Mouse (Mus musculus): Measurements from ENCODE around the gene Tmbim4. TPM values are rescaled to one million over a fixed set of nuclear protein-coding genes. Genes with fewer than 3 reads are reported as not detected.

Tmbim4 gene
- polyA plus RNA-seq, 1 experiment from 2014 or later = 107 TPM

DNA sequence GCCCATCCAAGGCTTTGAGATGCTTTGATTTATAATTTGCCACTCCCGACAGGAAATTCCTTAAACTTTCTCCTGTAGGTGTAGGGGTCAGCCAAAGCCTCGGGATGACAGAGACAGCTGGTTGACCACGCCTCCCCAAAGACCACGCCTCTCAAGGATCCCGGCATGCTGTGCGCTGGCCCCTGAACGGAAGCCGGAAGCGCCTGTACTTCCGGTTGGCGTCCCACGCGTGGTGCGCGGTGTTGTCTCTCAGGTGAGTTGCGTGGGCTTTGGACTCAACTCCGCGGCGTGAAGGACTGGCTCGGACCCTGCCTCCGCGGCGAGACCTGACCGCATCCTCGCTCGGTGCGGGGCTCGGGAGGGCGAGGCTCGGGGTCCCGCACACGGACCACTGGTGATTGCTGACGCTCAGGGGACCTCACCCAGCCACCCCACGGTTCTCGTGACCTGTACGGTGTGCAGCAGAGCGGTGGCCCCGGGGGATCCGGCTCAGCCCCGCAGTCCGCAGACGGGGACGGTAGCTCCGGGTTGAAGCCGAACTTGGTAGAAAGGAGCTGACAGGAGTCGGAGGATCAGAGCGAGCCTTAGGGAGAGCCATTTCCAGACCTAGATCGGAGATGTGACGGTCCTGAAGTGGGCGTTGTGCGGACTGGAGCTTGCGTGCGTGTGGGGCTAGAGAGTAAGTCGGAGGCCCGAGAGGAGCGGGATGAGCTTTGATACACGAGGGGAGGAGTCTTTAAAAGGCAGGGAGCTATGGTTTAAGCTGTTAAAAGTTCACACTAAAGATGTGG is 25.7 kb downstream of the Tmbim4 start, which contains the start of gene Llph:
Gene Llph (plus strand): TSS at position 200 of the 791 bp plus-strand sequence.
- Histone ChIP-seq H3K9ac (peak within 1 kb of the TSS; percentile 88), H3K9me3 (no peaks in the 10 kb centered on the region), H3K4me3 (peak within 1 kb of the TSS; percentile 99), H3K36me3 (peaks cover 34% of the 10 kb centered on the region), H3K4me1 (replicated peaks) (peaks cover 24% of the 10 kb centered on the region), H3K4me2 (peak within 1 kb of the TSS; percentile 96), H3K27ac (no peak within 1 kb of the TSS; the same call in 1 of the 2 replicates), H3K27me3 (no peaks in the 10 kb centered on the region)
- ATAC-seq (ENCODE audit: low FRiP score) = peak; percentile 93
- WGBS = under 1% methylated on average over 57 of the region's 57 CpGs

DNA sequence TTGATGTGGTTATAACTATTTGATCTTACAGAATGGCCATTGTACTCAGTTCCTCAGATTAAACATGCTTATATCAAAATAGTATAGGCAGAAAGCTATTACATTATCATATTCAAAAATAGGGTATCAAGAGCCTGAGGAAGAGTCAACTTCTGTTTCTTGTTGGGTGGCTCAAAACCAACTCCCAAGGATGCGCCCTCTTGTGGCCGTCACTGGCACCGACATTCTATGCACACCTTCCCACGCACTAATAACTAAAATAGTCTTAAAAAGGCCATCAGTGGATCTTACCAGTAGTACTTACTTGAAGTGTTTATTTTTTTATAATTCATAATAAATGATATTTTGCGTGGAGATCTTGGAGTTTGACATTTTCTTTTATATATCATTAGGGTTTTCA is 30.3 kb downstream of the Tmbim4 start:
- 25% methylated on average over 5 of the region's 5 CpGs for WGBS
- ATAC-seq (ENCODE audit: low FRiP score) = no peak
- peaks cover 31% of the 10 kb centered on the region for H3K36me3 ChIP-seq
- H3K27me3 ChIP-seq = no peaks in the 10 kb centered on the region
- no peak overlapping the region for H3K4me2 ChIP-seq
- no peak overlapping the region for H3K27ac ChIP-seq
- H3K4me1 ChIP-seq (replicated peaks) = peaks cover 21% of the 10 kb centered on the region
- H3K9ac ChIP-seq = no peak overlapping the region
- H3K9me3 ChIP-seq = no peaks in the 10 kb centered on the region
- no peak overlapping the region for H3K4me3 ChIP-seq

DNA sequence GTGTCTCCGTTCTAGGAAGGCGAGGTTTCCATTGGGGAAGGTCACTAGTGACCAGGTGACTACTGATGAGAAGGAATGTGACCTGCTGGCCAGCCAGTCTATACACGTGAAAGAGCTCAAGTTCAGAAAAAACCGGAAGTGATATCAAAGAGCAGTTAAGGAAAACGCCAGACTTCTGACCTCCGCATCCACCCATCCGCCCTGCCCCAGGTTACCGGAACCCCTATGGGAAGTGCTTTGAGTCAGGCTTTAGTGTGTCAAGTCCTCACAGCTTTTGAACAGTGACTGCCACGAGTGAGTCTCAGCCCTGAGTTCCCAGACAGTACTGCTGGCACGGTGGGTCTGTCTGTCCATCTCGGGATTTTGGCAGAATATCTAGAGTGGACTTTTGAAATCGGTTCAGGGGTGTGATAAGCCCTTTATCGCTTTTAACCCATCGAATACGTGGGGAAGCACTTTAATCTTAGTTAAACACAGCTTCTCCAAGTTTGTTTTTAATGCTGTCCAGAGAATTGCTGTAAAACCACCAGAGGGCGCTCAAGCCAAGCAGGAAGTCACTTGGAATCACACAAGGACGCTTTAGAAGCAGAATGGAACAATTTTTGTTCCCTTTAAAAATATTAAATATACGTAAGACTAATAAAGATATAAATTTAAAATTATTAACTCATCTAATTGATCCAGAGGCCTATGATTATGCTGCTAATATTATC is 32.4 kb downstream of the Tmbim4 start:
- peaks cover 6% of the 10 kb centered on the region for H3K4me1 ChIP-seq (replicated peaks)
- 0 out of 2 replicates have a peak overlapping the region, but pooled peaks have one; percentile 11 for H3K4me2 ChIP-seq
- no peak for ATAC-seq (ENCODE audit: low FRiP score)
- H3K9me3 ChIP-seq = no peaks in the 10 kb centered on the region
- H3K27ac ChIP-seq = no peak overlapping the region
- H3K27me3 ChIP-seq = no peaks in the 10 kb centered on the region
- no peak overlapping the region for H3K4me3 ChIP-seq
- no peak overlapping the region for H3K9ac ChIP-seq
- WGBS = 33% methylated on average over 18 of the region's 18 CpGs
- H3K36me3 ChIP-seq = peaks cover 24% of the 10 kb centered on the region

DNA sequence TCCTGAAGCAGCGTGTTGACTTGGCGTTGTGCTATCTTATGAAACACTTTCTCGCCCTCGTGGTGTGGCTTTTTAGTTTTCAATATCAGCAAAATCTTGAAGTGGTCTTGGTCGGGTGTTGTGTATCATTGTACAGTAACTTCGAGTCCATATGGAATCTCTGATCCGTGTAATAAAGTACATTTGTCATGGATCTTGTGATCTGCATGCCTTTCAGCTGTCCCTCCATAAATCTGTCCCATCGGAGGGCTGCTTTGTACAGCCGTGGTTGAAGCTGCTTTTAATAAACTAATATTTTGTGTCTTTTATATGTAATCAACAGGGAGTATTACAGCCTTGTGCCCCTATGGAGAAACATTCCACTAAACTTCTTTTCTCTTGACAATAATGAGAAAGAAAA is 35.5 kb downstream of the Tmbim4 start:
- Histone ChIP-seq H3K9me3 (no peaks in the 10 kb centered on the region), H3K27ac (no peak overlapping the region), H3K27me3 (no peaks in the 10 kb centered on the region), H3K36me3 (peaks cover 3% of the 10 kb centered on the region; the same call in 1 of the 2 replicates), H3K4me2 (no peak overlapping the region), H3K9ac (no peak overlapping the region), H3K4me3 (no peak overlapping the region), H3K4me1 (replicated peaks) (no peaks in the 10 kb centered on the region)
- 77% methylated on average over 9 of the region's 9 CpGs for WGBS
- ATAC-seq (ENCODE audit: low FRiP score) = no peak

DNA sequence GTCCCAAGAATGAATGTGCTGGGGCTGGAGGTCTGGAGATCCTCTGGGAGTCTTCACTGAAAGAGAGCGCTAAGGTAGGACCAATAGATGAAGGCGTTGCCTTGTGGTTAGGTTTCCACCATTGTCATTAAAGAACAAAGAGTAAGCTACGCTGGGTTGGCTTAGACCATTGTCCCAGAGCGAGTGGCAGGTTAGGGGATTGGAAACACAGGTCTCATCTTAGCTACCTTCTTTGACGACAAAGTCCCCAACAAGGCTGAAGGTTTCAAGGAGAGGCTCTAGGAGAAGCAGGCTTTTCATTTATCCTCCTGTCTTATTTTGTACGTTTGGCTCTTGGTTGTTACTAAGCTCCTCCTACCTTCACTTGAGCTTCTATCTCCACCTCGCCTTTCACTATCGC is 36.9 kb downstream of the Tmbim4 start:
- Histone ChIP-seq H3K27ac (no peak overlapping the region), H3K4me3 (no peak overlapping the region), H3K36me3 (no peaks in the 10 kb centered on the region), H3K9ac (no peak overlapping the region), H3K4me2 (no peak overlapping the region), H3K9me3 (no peaks in the 10 kb centered on the region), H3K4me1 (replicated peaks) (no peaks in the 10 kb centered on the region), H3K27me3 (no peaks in the 10 kb centered on the region)
- no peak for ATAC-seq (ENCODE audit: low FRiP score)
- 87% methylated on average over 8 of the region's 8 CpGs for WGBS

DNA sequence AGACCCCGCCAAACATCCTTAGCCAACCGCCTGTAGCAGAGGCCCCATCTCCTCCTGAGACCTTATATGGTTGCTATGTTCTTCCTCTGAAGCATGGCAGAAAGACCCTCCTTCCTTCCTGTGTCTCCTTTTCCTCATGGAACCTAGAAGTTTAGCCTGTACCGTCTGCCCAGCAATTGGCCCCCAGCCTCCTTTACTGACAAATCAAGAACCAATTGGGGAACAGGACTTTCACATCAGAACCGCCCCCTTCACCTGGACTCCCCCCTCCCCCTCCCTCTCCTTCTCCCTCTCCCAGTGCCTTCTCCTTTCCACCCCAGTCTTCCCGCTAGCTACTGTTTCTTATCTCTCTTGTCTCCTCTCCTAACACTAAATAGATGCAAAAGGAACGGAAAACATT is 38.1 kb downstream of the Tmbim4 start:
- H3K9ac ChIP-seq = no peak overlapping the region
- H3K4me3 ChIP-seq = no peak overlapping the region
- 63% methylated on average over 6 of the region's 6 CpGs for WGBS
- no peaks in the 10 kb centered on the region for H3K27me3 ChIP-seq
- no peaks in the 10 kb centered on the region for H3K9me3 ChIP-seq
- no peaks in the 10 kb centered on the region for H3K4me1 ChIP-seq (replicated peaks)
- no peak overlapping the region for H3K4me2 ChIP-seq
- H3K27ac ChIP-seq = no peak overlapping the region
- no peaks in the 10 kb centered on the region for H3K36me3 ChIP-seq
- no peak for ATAC-seq (ENCODE audit: low FRiP score)

DNA sequence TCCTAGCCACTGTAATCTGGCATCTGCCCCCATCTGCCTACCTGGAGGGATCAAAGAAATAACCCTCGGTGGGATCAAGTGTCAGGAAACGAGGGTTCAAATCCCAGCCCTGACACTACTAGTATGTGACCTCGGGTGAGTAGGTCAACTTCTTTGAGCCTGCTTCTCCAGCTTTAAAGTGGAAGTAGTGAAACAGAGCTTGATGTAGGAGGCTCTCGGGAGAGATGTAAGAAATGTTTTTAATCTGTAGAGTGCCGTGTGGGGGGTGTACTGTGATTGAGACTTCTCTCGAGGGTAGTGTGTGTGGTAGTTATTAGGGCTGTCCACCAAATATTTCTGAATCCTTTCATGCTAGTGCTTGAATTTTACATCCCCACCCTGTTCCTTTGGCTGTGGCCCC is 41.0 kb downstream of the Tmbim4 start:
- Histone ChIP-seq H3K27ac (no peak overlapping the region), H3K9ac (no peak overlapping the region), H3K4me1 (replicated peaks) (peaks cover 13% of the 10 kb centered on the region; the same call in 1 of the 2 replicates), H3K4me3 (no peak overlapping the region), H3K27me3 (no peaks in the 10 kb centered on the region), H3K36me3 (no peaks in the 10 kb centered on the region), H3K9me3 (no peaks in the 10 kb centered on the region), H3K4me2 (no peak overlapping the region)
- ATAC-seq (ENCODE audit: low FRiP score) = no peak
- WGBS = 75% methylated on average over 6 of the region's 6 CpGs

DNA sequence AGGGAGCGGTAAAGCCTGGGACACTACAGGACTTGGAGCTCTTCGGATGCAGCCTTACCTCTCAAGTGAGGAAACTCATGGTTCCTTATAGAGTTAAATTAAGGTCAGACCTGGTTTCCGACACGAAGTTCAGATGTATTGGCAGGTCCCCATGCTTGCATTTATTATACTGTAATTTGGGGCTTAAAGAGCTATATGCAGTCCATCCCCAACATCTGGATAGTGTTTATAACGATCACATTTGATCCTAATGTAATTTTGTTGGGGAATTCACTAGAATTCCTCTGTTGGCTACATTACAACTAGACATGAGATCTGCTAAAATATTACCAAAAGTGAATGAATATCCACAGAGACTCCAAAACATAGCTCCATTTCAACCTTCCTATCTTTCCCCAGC is 44.3 kb downstream of the Tmbim4 start:
- no peak for ATAC-seq (ENCODE audit: low FRiP score)
- H3K27ac ChIP-seq = no peak overlapping the region
- H3K36me3 ChIP-seq = no peaks in the 10 kb centered on the region
- no peaks in the 10 kb centered on the region for H3K9me3 ChIP-seq
- H3K4me1 ChIP-seq (replicated peaks) = peaks cover 13% of the 10 kb centered on the region; the same call in 1 of the 2 replicates
- no peak overlapping the region for H3K4me3 ChIP-seq
- H3K27me3 ChIP-seq = peaks cover 2% of the 10 kb centered on the region; the same call in 1 of the 2 replicates
- WGBS = 87% methylated on average over 5 of the region's 5 CpGs
- no peak overlapping the region for H3K9ac ChIP-seq
- no peak overlapping the region for H3K4me2 ChIP-seq

DNA sequence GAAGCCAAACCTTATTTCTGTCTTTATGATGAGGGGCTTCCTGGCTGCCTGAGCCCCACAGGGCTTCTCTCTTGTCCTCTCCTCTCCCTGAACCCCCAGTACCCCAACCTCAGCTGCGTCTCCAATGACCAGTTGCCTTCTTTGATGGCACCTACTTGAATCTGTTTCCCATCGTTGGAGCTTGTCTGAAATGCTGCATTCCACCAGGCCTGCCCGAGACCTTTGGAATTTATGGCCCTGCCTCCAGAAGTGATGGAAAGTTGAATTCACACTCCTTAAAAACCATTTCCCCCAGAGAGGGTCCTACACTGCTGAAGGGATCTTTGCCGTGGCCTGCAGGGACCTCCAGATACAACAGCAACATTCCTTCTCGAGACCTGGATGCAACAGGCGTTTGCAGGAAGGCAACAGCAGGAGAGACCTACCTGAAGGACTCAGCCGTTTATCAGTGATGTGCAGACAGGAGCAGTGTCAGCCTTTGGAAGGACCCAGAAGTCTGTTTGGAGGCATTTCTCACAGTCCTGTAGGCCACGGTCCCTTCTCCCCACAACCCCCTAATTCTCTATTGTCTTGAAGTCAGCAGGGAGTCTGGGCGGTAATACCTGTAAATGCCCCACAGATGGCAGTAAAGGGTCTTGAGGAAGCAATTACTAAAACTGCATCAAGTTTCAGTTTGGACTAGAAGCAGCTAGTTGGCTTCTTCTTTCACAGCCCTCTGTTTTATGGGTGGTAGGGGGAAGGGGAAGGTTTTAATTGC is 45.8 kb downstream of the Tmbim4 start:
- Histone ChIP-seq H3K4me3 (no peak overlapping the region), H3K27ac (no peak overlapping the region), H3K4me2 (no peak overlapping the region), H3K9me3 (no peaks in the 10 kb centered on the region), H3K27me3 (peaks cover 2% of the 10 kb centered on the region; the same call in 1 of the 2 replicates), H3K4me1 (replicated peaks) (peaks cover 13% of the 10 kb centered on the region; the same call in 1 of the 2 replicates), H3K36me3 (no peaks in the 10 kb centered on the region), H3K9ac (no peak overlapping the region)
- 46% methylated on average over 9 of the region's 9 CpGs for WGBS
- ATAC-seq (ENCODE audit: low FRiP score) = no peak

DNA sequence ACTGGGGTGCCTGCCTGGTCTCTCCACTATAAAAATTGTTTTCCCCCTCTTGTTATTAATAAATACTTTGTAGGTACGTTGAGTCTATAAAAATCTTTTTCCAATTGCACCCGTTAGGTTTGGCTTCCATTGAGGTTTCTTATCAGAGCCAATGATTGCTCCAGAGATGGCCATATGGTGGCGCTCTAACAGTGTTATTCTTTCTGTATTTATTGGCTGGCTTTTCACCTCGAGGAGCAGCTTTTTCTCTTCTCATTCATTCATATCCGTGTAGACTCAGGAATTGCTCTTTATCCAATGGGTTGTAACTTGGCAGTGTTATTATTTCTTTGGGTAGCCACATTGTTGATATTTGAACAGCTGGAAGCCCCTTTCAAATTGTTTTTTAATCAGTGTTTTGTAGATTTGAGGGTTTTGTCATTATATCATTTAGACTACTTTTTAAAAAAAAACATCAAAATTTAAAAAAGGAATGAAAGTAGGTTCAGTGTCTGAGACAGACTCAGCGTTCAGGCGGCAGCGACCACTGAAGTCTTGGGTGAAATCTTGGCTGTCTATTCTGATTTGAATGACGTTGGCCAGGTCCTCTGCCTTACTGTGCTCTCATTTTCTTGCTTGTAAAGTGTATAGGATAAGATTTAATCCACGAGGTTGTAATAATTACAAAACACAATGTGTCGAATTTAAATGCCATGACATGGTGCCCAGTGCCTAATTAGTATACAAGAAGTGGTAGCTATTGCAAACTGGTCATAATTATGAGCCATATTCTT is 49.7 kb downstream of the Tmbim4 start:
- Histone ChIP-seq H3K4me2 (no peak overlapping the region), H3K27me3 (peaks cover 2% of the 10 kb centered on the region; the same call in 1 of the 2 replicates), H3K4me1 (replicated peaks) (peaks cover 18% of the 10 kb centered on the region; the same call in 1 of the 2 replicates), H3K36me3 (no peaks in the 10 kb centered on the region), H3K9ac (no peak overlapping the region), H3K27ac (no peak overlapping the region), H3K4me3 (no peak overlapping the region), H3K9me3 (no peaks in the 10 kb centered on the region)
- 62% methylated on average over 11 of the region's 11 CpGs for WGBS
- no peak for ATAC-seq (ENCODE audit: low FRiP score)

DNA sequence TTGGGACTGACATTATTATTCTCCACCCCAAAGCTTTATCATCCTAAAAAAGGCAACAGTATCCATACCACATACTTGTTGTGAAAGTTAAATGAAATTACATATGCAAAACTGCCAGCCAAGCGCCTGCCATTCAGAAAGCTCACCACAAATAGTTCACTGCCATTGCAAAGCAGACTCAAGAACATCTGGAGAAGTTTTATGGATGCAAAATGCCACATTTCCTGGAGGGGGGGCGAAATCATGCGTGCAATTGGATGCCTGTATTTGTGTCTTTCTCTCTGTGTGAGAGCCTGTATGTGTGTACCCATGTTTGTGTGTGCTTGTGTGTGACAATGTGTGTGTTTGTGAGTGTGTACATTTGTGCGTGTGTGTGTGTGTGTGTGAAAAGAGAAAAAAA is 50.4 kb downstream of the Tmbim4 start:
- Histone ChIP-seq H3K9ac (no peak overlapping the region), H3K27me3 (peaks cover 2% of the 10 kb centered on the region; the same call in 1 of the 2 replicates), H3K4me1 (replicated peaks) (peaks cover 12% of the 10 kb centered on the region; the same call in 1 of the 2 replicates), H3K27ac (no peak overlapping the region), H3K36me3 (no peaks in the 10 kb centered on the region), H3K4me2 (no peak overlapping the region), H3K9me3 (no peaks in the 10 kb centered on the region), H3K4me3 (no peak overlapping the region)
- whole genome bisulfite sequencing = 88% methylated on average over 4 of the region's 4 CpGs
- no peak for ATAC-seq (ENCODE audit: low FRiP score)

All from hindbrain, embryonic 13.5 days (tissue).